Mouse (Mus musculus) heart, embryonic 13.5 days (tissue): ENCODE measurements around the gene Otulinl. TPM values are rescaled to one million over a fixed set of nuclear protein-coding genes. Genes with fewer than 3 reads are reported as not detected.

Experiments
- ATAC-seq: fragments of 200-750 bp; cut with Nextera tagmentation; 2 replicates; pipeline ENCODE4 v1.8.0; 2017; ENCODE audit warnings: moderate TSS enrichment; ENCODE audit not compliant: insufficient number of reproducible peaks, low FRiP score, low TSS enrichment; ENCODE audit errors: extremely low read depth
- H3K27ac ChIP-seq: fragments of 300-500 bp; sonication (generic); replicated peaks from 2 replicates; pipeline ENCODE4 v1.5.1; 2015; ENCODE audit warnings: moderate library complexity, mild to moderate bottlenecking, inconsistent platforms
- H3K27me3 ChIP-seq: fragments of 300-500 bp; sonication (generic); replicated peaks from 2 replicates; pipeline ENCODE4 v1.6.1; 2015; ENCODE audit warnings: mild to moderate bottlenecking, inconsistent platforms
- H3K36me3 ChIP-seq: fragments of 300-500 bp; sonication (generic); 2 replicates; pipeline ENCODE4 v1.6.1; 2015; ENCODE audit warnings: mild to moderate bottlenecking, inconsistent platforms
- H3K4me1 ChIP-seq: fragments of 300-500 bp; sonication (generic); 2 replicates; pipeline ENCODE4 v1.6.1; 2015; ENCODE audit warnings: inconsistent platforms
- H3K4me2 ChIP-seq: fragments of 300-500 bp; sonication (generic); 2 replicates; pipeline ENCODE4 v1.6.1; 2015; ENCODE audit warnings: inconsistent platforms, mild to moderate bottlenecking, moderate library complexity
- H3K4me3 ChIP-seq: fragments of 300-500 bp; sonication (generic); 2 replicates; pipeline ENCODE4 v1.5.1; 2015; ENCODE audit warnings: moderate library complexity, mild to moderate bottlenecking, inconsistent platforms
- H3K9ac ChIP-seq: fragments of 300-500 bp; sonication (generic); 2 replicates; pipeline ENCODE4 v1.6.1; 2015; ENCODE audit warnings: inconsistent platforms, mild to moderate bottlenecking, moderate library complexity
- H3K9me3 ChIP-seq: fragments of 300-500 bp; sonication (generic); 2 replicates; pipeline ENCODE4 v1.6.1; 2016; ENCODE audit warnings: inconsistent platforms
- WGBS: fragments of 180-500 bp; shearing (Covaris S2); methylation state at CpG from one replicate; pipeline ENCODE4 v1.1.7; 2015; ENCODE audit warnings: mixed read lengths; 5-methylcytosine and 5-hydroxymethylcytosine counted together
- polyA plus RNA-seq: library from polyadenylated mRNA; unstranded; fragments of >200 nt; fragmentation: Nextera tagmentation; extraction: Ambion mirVana; gene quantifications from 2 replicates; pipeline ENCODE4 v1.2.1, GENCODE M21; 2015

Otulinl gene
- polyA plus RNA-seq, 1 experiment from 2014 or later: 4.1 TPM

DNA sequence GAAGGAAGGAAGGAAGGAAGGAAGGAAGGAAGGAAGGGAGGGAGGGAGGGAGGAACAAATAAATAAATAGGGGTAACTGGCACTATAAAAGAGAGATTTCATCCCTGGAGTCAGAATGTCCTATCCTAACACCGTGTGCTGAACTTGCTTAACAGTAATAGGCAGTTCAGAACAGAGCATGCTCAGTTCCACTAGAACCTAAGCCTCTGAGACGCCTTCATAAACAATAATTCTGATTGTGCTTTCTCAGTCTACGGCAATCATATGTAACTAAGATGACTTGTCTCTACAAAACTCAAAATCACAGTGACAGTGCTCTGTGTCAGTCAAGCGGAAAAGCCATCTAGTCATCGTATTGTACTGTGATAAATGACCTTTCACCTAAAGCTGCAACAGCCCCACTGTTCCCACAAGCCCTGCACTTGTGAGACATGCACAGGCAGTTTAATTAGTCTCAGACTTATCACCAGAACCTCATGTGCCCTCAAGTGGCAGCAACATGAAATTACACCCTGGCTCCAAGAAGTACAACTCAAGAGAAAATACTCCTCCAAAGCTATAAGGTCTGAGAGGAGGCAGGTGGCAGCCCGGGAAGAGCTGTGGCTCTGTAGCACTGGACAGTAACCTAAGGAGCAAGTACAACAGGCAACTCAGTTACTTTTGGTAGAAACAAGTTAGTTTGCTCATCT lies 68.7 kb downstream of the Otulinl start:
- Histone ChIP-seq H3K27ac (no peak overlapping the region), H3K27me3 (no peaks in the 10 kb centered on the region), H3K9ac (no peak overlapping the region), H3K9me3 (no peaks in the 10 kb centered on the region), H3K4me3 (no peak overlapping the region), H3K4me2 (no peak overlapping the region), H3K36me3 (peaks cover 77% of the 10 kb centered on the region), H3K4me1 (peaks cover 8% of the 10 kb centered on the region; the same call in 1 of the 2 replicates)
- whole genome bisulfite sequencing: 52% methylated on average over 6 of the region's 6 CpGs
- ATAC-seq: no peak

DNA sequence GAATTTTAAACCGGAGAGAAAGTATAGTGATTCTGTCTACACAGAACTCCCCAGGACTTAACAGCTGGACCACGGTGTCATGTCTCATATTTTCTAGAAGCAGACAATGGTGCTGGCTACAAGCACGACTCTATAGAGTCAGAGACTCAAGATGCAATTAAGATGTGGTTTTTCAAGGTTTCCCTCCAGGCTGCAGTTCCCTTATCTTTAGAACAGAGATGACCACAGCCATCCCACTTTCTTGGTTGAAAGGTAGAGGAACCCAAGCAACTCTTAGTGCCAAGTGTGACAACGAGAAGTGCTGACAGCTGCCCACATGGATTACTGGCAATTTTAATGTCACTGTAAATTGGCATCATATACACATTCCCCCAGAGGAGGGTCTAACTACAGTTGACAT lies 71.8 kb downstream of the Otulinl start:
- H3K36me3 ChIP-seq: peaks cover 81% of the 10 kb centered on the region
- H3K4me2 ChIP-seq: no peak overlapping the region
- H3K27ac ChIP-seq: no peak overlapping the region
- H3K27me3 ChIP-seq: no peaks in the 10 kb centered on the region
- H3K9ac ChIP-seq: no peak overlapping the region
- ATAC-seq: no peak
- 77% methylated on average over 4 of the region's 4 CpGs for WGBS
- no peaks in the 10 kb centered on the region for H3K9me3 ChIP-seq
- H3K4me1 ChIP-seq: peaks cover under 1% of the 10 kb centered on the region; the same call in 1 of the 2 replicates
- H3K4me3 ChIP-seq: no peak overlapping the region

DNA sequence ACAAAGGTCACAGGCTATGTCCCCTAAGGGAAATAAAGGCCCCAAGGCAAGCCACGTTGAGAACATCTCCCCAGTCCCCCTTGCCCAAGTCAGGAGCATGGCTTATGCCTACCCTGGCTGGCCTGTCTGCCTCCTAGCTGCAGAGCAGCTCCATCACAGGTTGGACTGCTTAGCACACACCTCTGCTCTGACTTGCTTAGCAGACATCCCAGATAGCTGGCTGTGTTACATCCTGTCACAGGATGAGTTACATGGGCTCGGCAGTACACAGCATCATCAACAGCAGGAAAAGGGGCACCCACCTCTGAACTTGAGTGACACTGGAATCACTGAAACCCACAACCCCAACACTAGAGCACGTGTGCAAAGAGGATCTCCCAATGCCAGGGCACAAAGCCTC lies 76.1 kb downstream of the Otulinl start:
- WGBS: 79% methylated on average over 3 of the region's 3 CpGs
- Histone ChIP-seq H3K27me3 (no peaks in the 10 kb centered on the region), H3K4me1 (peaks cover 15% of the 10 kb centered on the region; the same call in 1 of the 2 replicates), H3K9me3 (no peaks in the 10 kb centered on the region), H3K36me3 (peaks cover 85% of the 10 kb centered on the region), H3K4me3 (no peak overlapping the region), H3K27ac (no peak overlapping the region), H3K9ac (no peak overlapping the region), H3K4me2 (no peak overlapping the region)
- no peak; the same call in 1 of the 2 replicates for ATAC-seq

Other genes with a start within 250 kb of the Otulinl start
- 9.1 and 10.6 TPM in 2 replicates for gene Ank, start 214.9 kb downstream of the Otulinl start, polyA plus RNA-seq
- 26.0 and 26.1 TPM in 2 replicates for gene Otulin, start 50.9 kb downstream of the Otulinl start, polyA plus RNA-seq